Mouse (Mus musculus): ENCODE measurements around the gene Tox2. TPM values are rescaled to one million over a fixed set of nuclear protein-coding genes. Genes with fewer than 3 reads are reported as not detected.

Gene Tox2
- total RNA-seq, 2 experiments from 2014 or later, result 23.9 to 26.4 TPM

Other genes starting within 250 kb of the Tox2 start
- gene Sgk2, start 215.8 kb upstream of the Tox2 start, total RNA-seq (2021), result under 1 TPM; 0.39 to 0.41 TPM
- gene Ift52, start 185.8 kb upstream of the Tox2 start, total RNA-seq (2021), result 10 to 100 TPM; 24.6 to 25.5 TPM
- gene Mybl2, start 148.4 kb upstream of the Tox2 start, total RNA-seq (2021), result 1 to 10 TPM in 1 of 2 experiments, under 1 TPM in 1; 0.79 to 1.5 TPM
- gene Gtsf1l, start 115.3 kb upstream of the Tox2 start, total RNA-seq (2021), result not detected
- under 1 TPM; 0.61 to 0.75 TPM for gene Jph2, start 194.9 kb downstream of the Tox2 start, total RNA-seq (2021)
- 10 to 100 TPM; 19.5 to 21.6 TPM for gene Oser1, start 221.6 kb downstream of the Tox2 start, total RNA-seq (2021)
- gene Gdap1l1, start 235.4 kb downstream of the Tox2 start, total RNA-seq (2021), result 10 to 100 TPM; 95.2 to 95.5 TPM